Mouse (Mus musculus) neural tube, embryonic 11.5 days (tissue): Measurements from ENCODE around the gene Phf23. TPM values are rescaled to one million over a fixed set of nuclear protein-coding genes. Genes with fewer than 3 reads are reported as not detected.

Experiments
- ATAC-seq: fragments of 200-750 bp; cut with Nextera tagmentation; 2 replicates; pipeline ENCODE4 v1.8.0; 2017; ENCODE audit warnings: moderate number of reproducible peaks, mild to moderate bottlenecking, moderate TSS enrichment, moderate library complexity; ENCODE audit not compliant: insufficient read depth, low FRiP score, low TSS enrichment
- DNase-seq: peaks from one replicate; pipeline ENCODE4 v3.0.0-alpha.2; 2015; ENCODE audit warnings: low spot score
- H3K27ac ChIP-seq: fragments of 300-500 bp; sonication (generic); 2 replicates; pipeline ENCODE4 v1.5.1; 2014; ENCODE audit warnings: low read depth, mild to moderate bottlenecking, low read length
- H3K27me3 ChIP-seq: fragments of 300-500 bp; sonication (generic); 2 replicates; pipeline ENCODE4 v1.6.1; 2014; ENCODE audit warnings: mild to moderate bottlenecking, low read length, mixed read lengths; ENCODE audit not compliant: control insufficient read depth, insufficient read depth
- H3K36me3 ChIP-seq: fragments of 300-500 bp; sonication (generic); 2 replicates; pipeline ENCODE4 v1.6.1; 2014; ENCODE audit warnings: mild to moderate bottlenecking, low read length, moderate library complexity, mixed read lengths; ENCODE audit not compliant: control insufficient read depth, insufficient read depth
- H3K4me1 ChIP-seq: fragments of 300-500 bp; sonication (generic); 2 replicates; pipeline ENCODE4 v1.6.1; 2014; ENCODE audit warnings: low read length, mixed read lengths; ENCODE audit not compliant: control insufficient read depth, insufficient read depth
- H3K4me2 ChIP-seq: fragments of 300-500 bp; sonication (generic); 2 replicates; pipeline ENCODE4 v1.6.1; 2014; ENCODE audit warnings: low read depth, mild to moderate bottlenecking, moderate library complexity
- H3K4me3 ChIP-seq: fragments of 300-500 bp; sonication (generic); 2 replicates; pipeline ENCODE4 v1.5.1; 2014; ENCODE audit warnings: low read depth, low read length
- H3K9ac ChIP-seq: fragments of 300-500 bp; sonication (generic); 2 replicates; pipeline ENCODE4 v1.6.1; 2014; ENCODE audit warnings: mild to moderate bottlenecking, low read length
- H3K9me3 ChIP-seq: fragments of 300-500 bp; sonication (generic); 2 replicates; pipeline ENCODE4 v1.6.1; 2016; ENCODE audit warnings: low read length; ENCODE audit not compliant: control insufficient read depth
- WGBS: fragments of 180-500 bp; shearing (Covaris S2); extraction: QIAGEN DNeasy Blood & Tissue Kit; methylation state at CpG from one replicate; pipeline ENCODE4 v1.1.7; 2014; 5-methylcytosine and 5-hydroxymethylcytosine counted together
- polyA plus RNA-seq: library from polyadenylated mRNA; unstranded; fragments of >200 nt; fragmentation: Nextera tagmentation; extraction: Ambion mirVana; gene quantifications from 2 replicates; pipeline ENCODE4 v1.2.1, GENCODE M21; 2014

Gene Phf23
- polyA plus RNA-seq, 1 experiment from 2014 or later = 57.6 TPM

- H3K9me3 ChIP-seq = no peaks in the 10 kb centered on the region
- no peak for DNase-seq
- peak within 1 kb of the TSS; percentile 84 for H3K4me2 ChIP-seq
- peak; percentile 65 for ATAC-seq
- H3K27ac ChIP-seq = peak within 1 kb of the TSS; percentile 97
- no peaks in the 10 kb centered on the region for H3K27me3 ChIP-seq
- under 1% methylated on average over 33 of the region's 43 CpGs for WGBS
- H3K36me3 ChIP-seq = peaks cover 12% of the 10 kb centered on the region
- peak within 1 kb of the TSS; percentile 86 for H3K4me3 ChIP-seq
- H3K9ac ChIP-seq = peak within 1 kb of the TSS; percentile 90
- peaks cover 8% of the 10 kb centered on the region for H3K4me1 ChIP-seq
Measured at GRCm38 (mm10) chr11:69981141-69981762, 14.3 kb upstream of the Phf23 start, which contains the start of gene Ctdnep1. Gene Ctdnep1 (plus strand): TSS chr11:69981156.

GRCm38 (mm10) chr11:69982225-69982624 lies 13.4 kb upstream of the Phf23 start, which contains the start of gene Elp5:
Gene Elp5 (minus strand): TSS chr11:69982517.
- H3K27me3 ChIP-seq = no peaks in the 10 kb centered on the region
- peak within 1 kb of the TSS; percentile 90 for H3K9ac ChIP-seq
- no peak for DNase-seq
- peak within 1 kb of the TSS; percentile 97 for H3K27ac ChIP-seq
- peaks cover 12% of the 10 kb centered on the region for H3K36me3 ChIP-seq
- peak within 1 kb of the TSS; percentile 86 for H3K4me3 ChIP-seq
- H3K9me3 ChIP-seq = no peaks in the 10 kb centered on the region
- peaks cover 8% of the 10 kb centered on the region for H3K4me1 ChIP-seq
- 62% methylated on average over 8 of the region's 8 CpGs for WGBS
- no peak for ATAC-seq
- H3K4me2 ChIP-seq = peak within 1 kb of the TSS; percentile 84

- DNase-seq (no peak), ATAC-seq (no peak)
- WGBS = 50% methylated on average over 5 of the region's 5 CpGs
- no peaks in the 10 kb centered on the region for H3K9me3 ChIP-seq
- H3K27ac ChIP-seq = no peak overlapping the region
- H3K4me1 ChIP-seq = peaks cover 8% of the 10 kb centered on the region
- peak overlapping the region; percentile 86; the same call in 1 of the 2 replicates for H3K4me3 ChIP-seq
- no peaks in the 10 kb centered on the region for H3K27me3 ChIP-seq
- H3K9ac ChIP-seq = peak overlapping the region; percentile 45; the same call in 1 of the 2 replicates
- H3K36me3 ChIP-seq = peaks cover 12% of the 10 kb centered on the region
- peak overlapping the region; percentile 84 for H3K4me2 ChIP-seq
Measured at GRCm38 (mm10) chr11:69982877-69983276, 12.7 kb upstream of the Phf23 start.

- Histone ChIP-seq H3K9me3 (no peaks in the 10 kb centered on the region), H3K4me1 (peaks cover 8% of the 10 kb centered on the region), H3K9ac (no peak overlapping the region), H3K27ac (no peak overlapping the region), H3K36me3 (peaks cover 12% of the 10 kb centered on the region), H3K4me3 (no peak overlapping the region), H3K4me2 (no peak overlapping the region), H3K27me3 (no peaks in the 10 kb centered on the region)
- no peak for ATAC-seq
- 91% methylated on average over 4 of the region's 4 CpGs for WGBS
- no peak for DNase-seq
Measured at GRCm38 (mm10) chr11:69983377-69983776, 12.2 kb upstream of the Phf23 start.

GRCm38 (mm10) chr11:69984431-69984830 lies 11.1 kb upstream of the Phf23 start:
- Histone ChIP-seq H3K27me3 (no peaks in the 10 kb centered on the region), H3K9ac (no peak overlapping the region), H3K4me3 (no peak overlapping the region), H3K27ac (no peak overlapping the region), H3K36me3 (peaks cover 17% of the 10 kb centered on the region), H3K4me2 (no peak overlapping the region), H3K9me3 (no peaks in the 10 kb centered on the region), H3K4me1 (peaks cover 8% of the 10 kb centered on the region)
- DNase-seq (no peak), ATAC-seq (no peak)
- 91% methylated on average over 8 of the region's 8 CpGs for WGBS

- DNase-seq (no peak), ATAC-seq (no peak; the same call in 1 of the 2 replicates)
- Histone ChIP-seq H3K9ac (no peak overlapping the region), H3K36me3 (peaks cover 14% of the 10 kb centered on the region), H3K4me1 (peaks cover 7% of the 10 kb centered on the region), H3K9me3 (no peaks in the 10 kb centered on the region), H3K27ac (no peak overlapping the region), H3K27me3 (no peaks in the 10 kb centered on the region), H3K4me2 (no peak overlapping the region), H3K4me3 (no peak overlapping the region)
- WGBS = 93% methylated on average over 8 of the region's 8 CpGs
Measured at GRCm38 (mm10) chr11:69989949-69990348, 5.6 kb upstream of the Phf23 start.

GRCm38 (mm10) chr11:69990850-69991691 lies 4.5 kb upstream of the Phf23 start, which contains the start of gene Gabarap:
Gene Gabarap (plus strand): TSS chr11:69991143.
- no peaks in the 10 kb centered on the region for H3K27me3 ChIP-seq
- peaks cover 10% of the 10 kb centered on the region for H3K36me3 ChIP-seq
- peak within 1 kb of the TSS; percentile 75 for H3K9ac ChIP-seq
- H3K4me1 ChIP-seq = peaks cover 7% of the 10 kb centered on the region
- under 1% methylated on average over 40 of the region's 40 CpGs for WGBS
- peak within 1 kb of the TSS; percentile 61 for H3K4me3 ChIP-seq
- DNase-seq = peak; percentile 94
- peak within 1 kb of the TSS; percentile 59 for H3K4me2 ChIP-seq
- ATAC-seq = peak; percentile 55; the same call in 1 of the 2 replicates
- peak within 1 kb of the TSS; percentile 66 for H3K27ac ChIP-seq
- no peaks in the 10 kb centered on the region for H3K9me3 ChIP-seq

GRCm38 (mm10) chr11:69991711-69992110 lies 3.9 kb upstream of the Phf23 start:
- ATAC-seq (no peak), DNase-seq (no peak)
- Histone ChIP-seq H3K9ac (peak overlapping the region; percentile 75), H3K9me3 (no peaks in the 10 kb centered on the region), H3K36me3 (peaks cover 10% of the 10 kb centered on the region), H3K27ac (peak overlapping the region; percentile 66; the same call in 1 of the 2 replicates), H3K27me3 (no peaks in the 10 kb centered on the region), H3K4me1 (peaks cover 7% of the 10 kb centered on the region), H3K4me2 (peak overlapping the region; percentile 59), H3K4me3 (peak overlapping the region; percentile 61)
- 0% methylated on average over 15 of the region's 15 CpGs for WGBS
